Mouse (Mus musculus) cerebellum, adult 2 months (tissue): ENCODE results near the gene Speg. TPM values are rescaled to one million over a fixed set of nuclear protein-coding genes. Genes with fewer than 3 reads are reported as not detected.
A peak's percentile ranks its signal among the peaks of the same experiment; 100 is the strongest.

Experiments
- DNase-seq, 2 experiments: peaks; one replicate each; pipeline ENCODE4 v3.0.0; 2021
- H3K27ac ChIP-seq: fragments of 200-500 bp; 2 replicates; pipeline ENCODE4 v1.5.1; 2012; ENCODE audit warnings: low read length, control low read depth, inconsistent platforms; ENCODE audit not compliant: insufficient read depth
- H3K27me3 ChIP-seq: fragments of 200-500 bp; 2 replicates; pipeline ENCODE4 v1.6.1; 2012; ENCODE audit warnings: inconsistent platforms, mild to moderate bottlenecking, low read length, moderate library complexity; ENCODE audit not compliant: control insufficient read depth, insufficient read depth
- H3K4me1 ChIP-seq: fragments of 200-500 bp; 2 replicates; pipeline ENCODE4 v1.6.1; 2011; ENCODE audit warnings: low read length; ENCODE audit not compliant: control insufficient read depth, insufficient read depth
- H3K4me3 ChIP-seq: fragments of 200-500 bp; replicated peaks from 2 replicates; pipeline ENCODE3; 2011; ENCODE audit warnings: mild to moderate bottlenecking, low read depth, low read length, control low read depth; ENCODE audit not compliant: insufficient read depth
- CTCF ChIP-seq: fragments of 200-500 bp; IDR thresholded peaks from 2 replicates; pipeline ENCODE4 v1.5.1; 2011; ENCODE audit warnings: low read depth, mild to moderate bottlenecking, control low read depth, low read length, moderate library complexity, borderline replicate concordance; ENCODE audit not compliant: insufficient read depth
- POLR2A ChIP-seq: fragments of 200-500 bp; IDR thresholded peaks from 2 replicates; pipeline ENCODE4 v1.6.1; 2011; ENCODE audit warnings: low read length, control low read depth, borderline replicate concordance; ENCODE audit not compliant: insufficient read depth
- WGBS: fragments of 180-500 bp; shearing (Covaris S2); methylation state at CpG from one replicate; pipeline ENCODE4 v1.1.7; 2018; 5-methylcytosine and 5-hydroxymethylcytosine counted together
- polyA plus RNA-seq: library from polyadenylated mRNA; depleted of rRNA; stranded (reverse); fragments of >200 nt; gene quantifications from 2 replicates; pipeline ENCODE4 v1.2.3, GENCODE M21; 2012

The Speg gene
- polyA plus RNA-seq, 1 experiment = 122 TPM

DNA sequence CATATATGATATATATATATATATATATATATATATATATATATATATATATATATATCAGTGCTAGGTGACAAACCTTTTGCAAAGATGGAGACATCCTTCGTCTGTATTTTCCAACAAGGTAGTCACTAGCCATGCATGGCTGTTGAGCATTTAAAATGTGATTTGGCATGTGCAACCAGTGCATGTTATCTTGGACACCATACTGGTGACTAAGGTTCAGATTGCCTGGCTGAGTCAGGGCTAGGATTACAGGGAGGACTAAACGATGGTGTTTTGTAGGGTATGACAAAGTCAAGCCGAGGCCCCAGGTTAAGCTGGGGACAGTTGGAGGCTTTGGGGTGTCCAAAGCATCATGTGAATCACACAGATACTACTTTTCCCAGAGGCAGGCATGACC, 80.3 kb downstream of the Speg start:
- TF ChIP-seq CTCF (no peak), POLR2A (no peak)
- DNase-seq = no peak
- Histone ChIP-seq H3K27me3 (no peaks in the 10 kb centered on the region; the same call in 1 of the 2 replicates), H3K4me1 (peaks cover 5% of the 10 kb centered on the region), H3K27ac (no peak overlapping the region), H3K4me3 (no peak overlapping the region)
- WGBS = 86% methylated on average over 3 of the region's 3 CpGs

DNA sequence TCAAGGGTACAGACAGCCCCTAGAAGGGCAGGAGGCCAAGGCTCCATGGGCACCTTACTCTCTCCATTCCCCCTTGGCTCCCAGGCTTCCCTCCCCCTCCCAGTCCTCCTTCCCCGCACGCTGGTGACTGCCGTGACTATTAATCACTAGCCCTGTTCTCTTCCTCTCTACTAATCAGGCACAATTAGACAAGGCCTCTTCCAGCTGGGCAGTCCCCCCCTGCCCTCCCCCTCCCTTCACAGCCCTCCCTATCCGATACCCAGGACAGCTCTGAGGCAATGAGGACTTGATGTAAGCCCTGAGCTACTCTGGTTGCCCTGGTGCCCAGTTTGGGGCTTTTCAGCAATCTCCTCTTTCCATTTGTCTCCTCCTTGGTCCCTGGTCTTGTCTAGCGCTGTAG, 80.9 kb downstream of the Speg start:
- Histone ChIP-seq H3K27ac (no peak overlapping the region), H3K4me3 (no peak overlapping the region), H3K4me1 (peaks cover 7% of the 10 kb centered on the region), H3K27me3 (no peaks in the 10 kb centered on the region)
- DNase-seq = no peak
- TF ChIP-seq POLR2A = no peak
- TF ChIP-seq CTCF = no peak
- 77% methylated on average over 5 of the region's 5 CpGs for WGBS

DNA sequence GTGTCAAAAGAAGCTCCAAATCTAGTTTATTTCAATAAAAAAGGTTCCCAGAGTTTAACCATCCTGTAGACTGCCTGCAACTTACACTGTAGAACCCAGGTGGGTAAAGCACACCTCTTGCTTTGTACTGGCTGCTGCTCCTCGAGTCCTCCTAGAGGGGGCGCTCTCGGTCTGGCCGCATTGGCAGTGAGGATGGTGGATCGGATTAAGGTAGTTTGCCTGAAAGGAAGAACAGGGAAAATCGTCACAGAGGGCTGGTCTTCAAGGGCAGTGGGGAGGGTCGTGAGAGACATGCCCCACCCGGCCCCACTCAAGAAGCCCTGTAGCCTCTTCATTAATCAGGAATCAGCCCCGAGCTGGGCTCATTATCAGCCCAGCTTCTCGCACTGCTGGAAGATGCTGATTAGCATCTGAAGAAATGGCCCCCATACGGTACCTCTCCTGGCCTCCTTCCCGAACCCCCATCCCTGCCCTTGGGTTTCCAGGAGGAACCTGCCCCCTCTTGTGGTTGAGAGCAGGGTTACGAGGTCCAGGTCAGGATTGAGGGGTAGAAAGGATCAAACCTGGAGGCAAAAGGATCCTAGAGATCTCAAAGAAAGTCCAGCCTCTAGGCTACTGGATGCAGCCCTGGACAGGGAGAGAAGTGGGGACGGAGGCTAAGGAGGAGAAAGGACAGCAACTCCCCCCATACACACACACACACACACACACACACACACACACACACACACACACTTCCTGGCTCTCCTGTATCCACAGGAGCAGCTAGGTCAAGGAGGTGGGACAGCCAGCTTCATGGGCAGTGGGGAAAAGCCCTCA, 81.9 kb downstream of the Speg start:
- peak; percentile 46 for TF ChIP-seq CTCF
- no peak for TF ChIP-seq POLR2A
- H3K27me3 ChIP-seq = no peaks in the 10 kb centered on the region
- peaks cover 7% of the 10 kb centered on the region for H3K4me1 ChIP-seq
- no peak for DNase-seq
- no peak overlapping the region for H3K27ac ChIP-seq
- 43% methylated on average over 14 of the region's 14 CpGs for WGBS
- no peak overlapping the region for H3K4me3 ChIP-seq

DNA sequence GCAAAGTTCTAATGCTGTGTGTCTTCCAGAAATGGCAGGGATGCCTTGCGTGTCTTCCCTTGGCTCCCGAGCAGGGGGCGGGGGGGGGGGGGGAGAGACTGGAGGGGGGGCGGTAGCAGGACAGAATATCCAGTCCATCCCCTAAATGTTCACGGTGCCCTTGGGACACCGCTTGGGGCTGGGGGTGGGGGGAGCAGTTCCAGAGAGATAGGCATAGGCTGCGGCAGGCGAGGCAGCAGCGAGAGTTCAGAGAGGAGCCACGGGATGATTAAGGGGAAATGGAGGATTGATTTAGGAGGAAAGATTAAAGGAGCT, 82.6 kb downstream of the Speg start:
- Histone ChIP-seq H3K27me3 (no peaks in the 10 kb centered on the region), H3K27ac (no peak overlapping the region), H3K4me3 (no peak overlapping the region), H3K4me1 (peaks cover 7% of the 10 kb centered on the region)
- no peak for DNase-seq
- TF ChIP-seq POLR2A = no peak
- no peak for TF ChIP-seq CTCF
- 46% methylated on average over 10 of the region's 10 CpGs for WGBS

DNA sequence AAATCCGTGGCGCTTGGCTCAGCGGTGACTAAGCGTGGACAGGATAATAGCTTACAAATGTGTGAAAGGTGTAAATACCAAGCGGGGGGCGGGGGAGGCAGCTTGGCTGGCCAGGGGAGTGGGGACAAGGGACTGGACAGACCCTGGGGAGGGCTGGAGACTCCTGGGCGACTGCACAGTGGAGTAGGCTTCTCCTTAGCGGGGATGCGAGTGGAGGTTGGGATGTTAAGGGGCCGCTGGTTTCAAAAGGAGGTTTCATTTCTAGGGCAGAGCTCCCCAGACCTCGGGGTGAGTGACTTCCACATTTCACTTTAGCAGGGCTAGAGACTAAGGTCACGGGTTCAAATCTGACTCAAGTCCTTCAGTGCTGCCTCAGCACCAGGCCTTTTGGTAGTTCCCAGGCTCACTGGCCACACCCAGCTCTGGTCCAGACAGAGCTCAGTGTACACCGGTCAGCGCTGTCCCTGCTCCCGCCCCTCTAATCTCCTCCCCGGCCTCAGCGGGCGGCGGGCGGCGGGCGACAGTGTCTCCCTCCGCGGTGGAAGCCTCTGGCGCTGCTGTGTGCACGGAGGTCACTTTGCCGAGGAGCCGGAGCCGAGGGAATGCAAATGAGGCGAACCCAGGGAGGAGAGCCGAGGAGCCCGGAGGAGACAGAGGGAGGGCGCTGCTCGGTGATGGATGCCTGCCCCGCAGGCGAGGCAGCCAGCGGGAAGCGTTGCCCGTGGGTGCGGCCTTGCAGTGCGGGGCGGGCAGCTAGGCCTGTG, 83.1 kb downstream of the Speg start:
- Histone ChIP-seq H3K4me3 (peak overlapping the region; percentile 7), H3K27me3 (no peaks in the 10 kb centered on the region), H3K27ac (no peak overlapping the region), H3K4me1 (peaks cover 7% of the 10 kb centered on the region)
- DNase-seq = peak in 1 of 2 experiments; percentile 50
- WGBS = 24% methylated on average over 42 of the region's 42 CpGs
- no peak for TF ChIP-seq POLR2A
- no peak for TF ChIP-seq CTCF

DNA sequence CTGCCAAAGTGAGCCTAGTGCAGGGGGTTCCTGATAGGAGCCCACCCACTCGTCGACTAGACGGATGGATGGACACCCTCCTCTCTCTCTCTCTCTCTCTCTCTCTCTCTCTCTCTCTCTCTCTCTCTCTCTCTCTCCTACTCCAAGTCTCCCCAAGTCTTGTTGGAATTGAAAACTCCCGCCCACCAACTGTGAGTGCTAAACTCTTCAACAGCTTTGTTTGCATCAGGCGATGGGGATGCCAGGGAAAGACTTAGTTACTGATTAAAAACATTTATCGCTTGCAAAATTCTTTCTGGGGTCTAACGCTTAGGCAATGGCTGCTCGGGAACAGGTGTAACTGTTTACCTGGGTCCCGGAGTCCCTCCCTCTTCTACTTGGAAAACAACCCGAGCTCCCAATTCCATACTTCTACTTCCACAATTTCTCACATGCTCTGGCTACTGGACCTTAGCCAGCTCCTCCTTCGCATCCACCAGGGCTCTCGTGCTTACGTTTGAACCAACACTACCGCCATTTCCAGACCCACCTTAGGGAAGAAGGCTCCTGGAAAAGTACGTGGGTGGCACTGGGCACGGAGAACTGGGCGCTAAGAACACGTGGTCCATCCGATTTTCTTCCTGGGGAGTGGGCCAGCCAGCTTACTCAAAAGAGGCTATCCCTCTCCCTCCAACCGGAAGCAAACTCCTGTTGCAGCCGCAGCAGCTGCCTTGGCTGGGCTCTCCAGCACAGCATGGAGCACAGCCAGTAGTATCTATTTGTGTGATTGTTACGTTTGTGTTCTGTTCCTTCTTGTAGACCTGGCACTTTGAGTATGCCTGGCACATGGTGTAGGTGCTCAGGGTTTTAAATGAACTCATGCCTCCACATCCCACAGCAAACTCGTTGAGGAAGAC, 83.9 kb downstream of the Speg start:
- 31% methylated on average over 23 of the region's 23 CpGs for WGBS
- Histone ChIP-seq H3K27ac (no peak overlapping the region), H3K4me3 (peak overlapping the region; percentile 7), H3K4me1 (peaks cover 7% of the 10 kb centered on the region), H3K27me3 (no peaks in the 10 kb centered on the region)
- DNase-seq = no peak
- TF ChIP-seq CTCF (no peak), POLR2A (no peak)

DNA sequence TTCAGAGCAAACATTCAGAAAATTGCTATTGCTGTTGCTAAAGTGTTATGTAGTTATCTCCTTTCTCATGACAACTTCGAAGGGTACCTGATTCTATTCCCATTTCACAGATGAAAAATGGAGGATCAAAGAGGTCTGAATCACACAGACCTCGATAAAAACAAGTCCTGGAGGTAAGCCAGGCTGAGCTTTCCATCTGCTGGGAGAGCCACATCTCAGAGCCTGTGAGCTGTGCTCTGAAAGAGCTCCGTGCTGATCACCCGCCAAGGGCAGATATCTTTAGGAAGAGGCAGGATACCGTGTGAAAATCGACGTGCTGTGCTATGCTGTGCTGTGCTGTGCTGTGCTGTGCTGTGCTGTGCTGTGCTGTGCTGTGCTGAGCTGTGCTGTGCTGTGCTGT, 85.2 kb downstream of the Speg start:
- TF ChIP-seq CTCF (no peak), POLR2A (no peak)
- H3K27ac ChIP-seq = no peak overlapping the region
- peaks cover 12% of the 10 kb centered on the region for H3K4me1 ChIP-seq
- H3K27me3 ChIP-seq = no peaks in the 10 kb centered on the region
- no peak for DNase-seq
- 20% methylated on average over 7 of the region's 7 CpGs for WGBS
- no peak overlapping the region for H3K4me3 ChIP-seq

DNA sequence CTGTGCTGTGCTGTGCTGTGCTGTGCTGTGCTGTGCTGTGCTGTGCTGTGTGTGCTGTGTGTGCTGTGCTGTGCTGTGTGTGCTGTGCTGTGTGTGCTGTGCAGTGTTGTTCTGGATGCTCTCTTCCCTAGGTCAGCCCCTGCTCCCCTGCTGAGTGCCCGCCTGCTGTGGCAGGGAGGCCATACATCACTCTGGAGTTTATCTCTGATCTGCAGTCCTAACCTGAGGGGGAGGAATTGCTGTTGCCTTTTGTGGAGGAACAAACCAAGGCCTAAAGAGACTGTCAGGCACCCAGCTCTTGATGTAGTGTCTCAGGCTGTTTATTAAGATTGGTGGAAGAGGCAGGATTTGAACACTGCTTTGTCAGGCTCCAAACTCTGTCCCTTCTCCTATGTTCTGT, 87.5 kb downstream of the Speg start:
- no peak overlapping the region for H3K4me3 ChIP-seq
- H3K27ac ChIP-seq = no peak overlapping the region
- peaks cover 15% of the 10 kb centered on the region for H3K4me1 ChIP-seq
- WGBS = 74% methylated on average over 1 of the region's 1 CpGs
- TF ChIP-seq CTCF (no peak), POLR2A (no peak)
- H3K27me3 ChIP-seq = no peaks in the 10 kb centered on the region
- DNase-seq = no peak
